Mouse (Mus musculus): ENCODE results near the gene Sorbs2.

GRCm38 (mm10) chr8:45774841-45775240 lies 267.3 kb downstream of the Sorbs2 start:
- TF ChIP-seq CTCF (IDR thresholded peaks at IDR 0.05; ENCODE audit: control insufficient read depth, insufficient read depth, insufficient read length) (no peak), MAX (IDR thresholded peaks at IDR 0.05) (no peak), MYOG (IDR thresholded peaks at IDR 0.05; ENCODE audit: control insufficient read depth, extremely low read depth, insufficient read length) (no peak), USF1 (IDR thresholded peaks at IDR 0.05; ENCODE audit: low read depth) (no peak), MYOD1 (IDR thresholded peaks at IDR 0.05; ENCODE audit: control insufficient read depth, insufficient read length, low read depth) (no peak)
